Mouse (Mus musculus): ENCODE results near the gene C2cd2l.
A peak's percentile ranks its signal among the peaks of the same experiment; 100 is the strongest.
"Not testable (repeated sequence)": the region's sequence is repeated elsewhere in the genome, so short reads cannot be mapped to it uniquely, and the experiment has no call there.

The C2cd2l gene

GRCm38 (mm10) chr9:44314257-44314547, 5.9 kb downstream of the C2cd2l start:
- no peak for DNase-seq (ENCODE audit: low read depth, low spot score)

GRCm38 (mm10) chr9:44313476-44314256, 6.4 kb downstream of the C2cd2l start:
- no peak for DNase-seq (ENCODE audit: low read depth, low spot score)

- DNase-seq (ENCODE audit: low read depth, low spot score), result no peak
These were observed 8.7 kb downstream of the C2cd2l start for GRCm38 (mm10) chr9:44311136-44312134.

GRCm38 (mm10) chr9:44310750-44311135, 9.3 kb downstream of the C2cd2l start:
- no peak for DNase-seq (ENCODE audit: low read depth, low spot score)

- DNase-seq (ENCODE audit: low read depth, low spot score), result no peak
These were observed 10.3 kb downstream of the C2cd2l start for GRCm38 (mm10) chr9:44309756-44310155.

- DNase-seq (ENCODE audit: low read depth, low spot score), result no peak
These were observed 12.8 kb downstream of the C2cd2l start for GRCm38 (mm10) chr9:44307248-44307647.

- DNase-seq (ENCODE audit: low read depth, low spot score), result no peak
These were observed 13.6 kb downstream of the C2cd2l start for GRCm38 (mm10) chr9:44306532-44306931.

- DNase-seq (ENCODE audit: low read depth, low spot score), result peak; percentile 99
These were observed 14.5 kb downstream of the C2cd2l start, which contains the start of gene Hinfp for GRCm38 (mm10) chr9:44305466-44306079. TSS of gene Hinfp (minus strand) at chr9:44305671.

- not testable (repeated sequence) for DNase-seq (ENCODE audit: low read depth, low spot score)
These were observed 20.1 kb downstream of the C2cd2l start for GRCm38 (mm10) chr9:44300001-44300400.

- DNase-seq (ENCODE audit: low read depth, low spot score), result peak; percentile 52
These were observed 27.6 kb downstream of the C2cd2l start for GRCm38 (mm10) chr9:44292490-44292889.

- no peak for DNase-seq (ENCODE audit: low read depth, low spot score)
These were observed 31.2 kb downstream of the C2cd2l start for GRCm38 (mm10) chr9:44288959-44289291.

GRCm38 (mm10) chr9:44288076-44288958, 31.8 kb downstream of the C2cd2l start, which contains the start of gene Abcg4:
TSS of gene Abcg4 (minus strand) at chr9:44288615.
- no peak for DNase-seq (ENCODE audit: low read depth, low spot score)

- no peak for DNase-seq (ENCODE audit: low read depth, low spot score)
These were observed 32.5 kb downstream of the C2cd2l start for GRCm38 (mm10) chr9:44287401-44288075.

GRCm38 (mm10) chr9:44287003-44287400, 33.1 kb downstream of the C2cd2l start:
- no peak for DNase-seq (ENCODE audit: low read depth, low spot score)

GRCm38 (mm10) chr9:44286256-44286850, 33.7 kb downstream of the C2cd2l start:
- no peak for DNase-seq (ENCODE audit: low read depth, low spot score)

- no peak for DNase-seq (ENCODE audit: low read depth, low spot score)
These were observed 36.9 kb downstream of the C2cd2l start for GRCm38 (mm10) chr9:44283183-44283582.

GRCm38 (mm10) chr9:44269973-44270372, 50.1 kb downstream of the C2cd2l start:
- DNase-seq (ENCODE audit: low read depth, low spot score), result peak; percentile 71

GRCm38 (mm10) chr9:44269077-44269476, 51.0 kb downstream of the C2cd2l start:
- peak; percentile 41 for DNase-seq (ENCODE audit: low read depth, low spot score)

- peak; percentile 10 for DNase-seq (ENCODE audit: low read depth, low spot score)
These were observed 51.7 kb downstream of the C2cd2l start, which contains the start of gene Nlrx1 for GRCm38 (mm10) chr9:44268432-44268831. TSS of gene Nlrx1 (minus strand) at chr9:44268599.

- peak; percentile 61 for DNase-seq (ENCODE audit: low read depth, low spot score)
These were observed 52.1 kb downstream of the C2cd2l start for GRCm38 (mm10) chr9:44268027-44268360.

Data from 3T3-L1 (cell line).